Mouse (Mus musculus): ENCODE data around the gene Cpm.
"Not testable (repeated sequence)": the region's sequence is repeated elsewhere in the genome, so short reads cannot be mapped to it uniquely, and the experiment has no call there.

The Cpm gene

GRCm38 (mm10) chr10:117607051-117607803, 22.1 kb upstream of the Cpm start:
- in situ Hi-C loops (cut with MseI, MboI): no loop called here

DNA sequence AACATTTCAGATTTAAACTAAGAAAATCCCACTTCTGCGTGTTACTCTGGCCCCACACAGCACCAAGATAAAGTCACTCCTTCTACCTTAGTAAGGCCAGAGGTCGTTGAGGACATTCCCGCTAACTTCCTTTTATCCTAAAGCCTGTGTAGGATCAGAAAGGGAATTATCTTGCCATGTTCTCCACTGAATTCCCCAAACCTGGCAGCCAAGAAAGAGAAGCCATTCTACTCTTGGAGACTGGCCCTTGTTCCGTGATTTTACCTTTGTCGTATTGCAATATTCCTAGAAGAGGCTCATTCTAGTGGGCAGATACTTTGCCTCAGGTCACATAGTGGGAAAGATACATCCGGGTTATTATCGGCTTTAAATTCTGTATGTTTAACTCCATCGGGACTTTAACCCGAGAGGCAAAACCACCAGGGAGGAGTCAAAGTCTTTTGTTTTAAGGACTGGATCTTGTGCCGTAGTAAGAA, 21.5 kb upstream of the Cpm start:
- in situ Hi-C loops (cut with MseI, MboI): no loop called here

DNA sequence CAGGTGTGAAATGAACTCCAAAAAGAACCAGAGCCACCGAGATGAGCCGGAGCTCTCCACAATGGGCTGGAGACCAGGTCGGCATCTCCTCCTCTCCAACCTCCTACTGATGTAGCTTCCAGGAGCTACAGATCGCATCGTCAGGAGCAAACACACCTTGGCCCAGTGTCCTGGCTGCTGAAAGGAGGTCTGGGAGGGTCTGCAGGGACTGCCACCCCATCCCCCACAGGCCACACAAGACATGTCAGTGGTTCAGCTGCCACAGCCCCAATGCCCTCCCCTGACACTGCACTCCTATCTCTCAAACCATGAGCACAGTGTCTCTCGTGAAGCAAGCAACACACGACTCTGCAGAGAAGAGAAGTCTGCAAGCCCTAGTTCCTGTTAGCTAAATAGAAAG, 20.8 kb upstream of the Cpm start:
- in situ Hi-C loops (cut with MseI, MboI): no loop called here

DNA sequence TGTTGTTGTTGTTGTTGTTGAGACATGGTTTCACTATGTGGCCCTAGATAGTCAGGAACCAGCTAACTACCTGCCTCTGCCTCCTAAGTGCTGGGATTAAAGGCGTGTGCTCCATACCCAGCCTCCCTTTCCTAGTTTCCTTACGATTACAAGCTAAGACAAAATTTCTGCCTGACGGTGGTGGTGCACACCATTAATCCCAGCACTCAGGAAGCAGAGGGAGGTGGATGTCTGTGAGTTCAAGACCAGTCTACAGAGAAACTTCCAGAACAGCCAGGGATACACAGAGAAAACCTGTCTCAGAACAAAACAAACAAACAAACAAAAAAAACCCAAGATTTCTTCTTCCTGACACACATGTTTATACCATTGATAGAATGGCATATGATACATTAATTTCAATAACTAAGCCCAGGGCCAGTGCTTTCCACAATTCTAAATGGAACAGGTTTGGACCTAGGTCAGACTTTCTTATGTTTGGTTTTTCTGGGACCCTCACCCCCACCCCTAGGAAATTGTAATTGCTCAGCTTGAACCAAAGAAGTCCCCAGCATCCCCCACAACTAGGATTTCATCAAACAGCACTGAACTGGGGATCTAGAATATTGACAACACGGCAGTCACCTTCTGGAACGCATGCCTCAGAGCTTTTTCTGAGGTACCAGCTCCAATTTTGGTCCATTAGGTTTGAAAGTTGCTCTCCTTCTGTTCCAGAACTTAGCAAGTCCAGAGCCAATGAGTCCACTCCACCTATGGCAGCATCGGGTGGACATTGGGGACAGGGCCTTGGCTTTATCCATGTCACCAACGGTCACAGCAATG, 20.1 kb upstream of the Cpm start:
- in situ Hi-C loops (cut with MseI, MboI): no loop called here

GRCm38 (mm10) chr10:117609810-117610090, 19.6 kb upstream of the Cpm start:
- in situ Hi-C loops (cut with MseI, MboI): no loop called here

- in situ Hi-C loops (cut with MseI, MboI): no loop called here
Measured at GRCm38 (mm10) chr10:117610160-117610764, 19.0 kb upstream of the Cpm start.

- in situ Hi-C loops (cut with MseI, MboI): no loop called here
Measured at GRCm38 (mm10) chr10:117610794-117611384, 18.4 kb upstream of the Cpm start.

- in situ Hi-C loops (cut with MseI, MboI): no loop called here
Measured at GRCm38 (mm10) chr10:117611503-117611902, 17.8 kb upstream of the Cpm start.

GRCm38 (mm10) chr10:117611976-117612375, 17.3 kb upstream of the Cpm start:
- in situ Hi-C loops (cut with MseI, MboI): no loop called here

GRCm38 (mm10) chr10:117612621-117613584, 16.4 kb upstream of the Cpm start:
- in situ Hi-C loops (cut with MseI, MboI): no loop called here

GRCm38 (mm10) chr10:117613960-117614359, 15.3 kb upstream of the Cpm start:
- in situ Hi-C loops (cut with MseI, MboI): no loop called here

GRCm38 (mm10) chr10:117614387-117614786, 14.9 kb upstream of the Cpm start:
- in situ Hi-C loops (cut with MseI, MboI): no loop called here

GRCm38 (mm10) chr10:117615239-117615638, 14.1 kb upstream of the Cpm start:
- in situ Hi-C loops (cut with MseI, MboI): no loop called here

DNA sequence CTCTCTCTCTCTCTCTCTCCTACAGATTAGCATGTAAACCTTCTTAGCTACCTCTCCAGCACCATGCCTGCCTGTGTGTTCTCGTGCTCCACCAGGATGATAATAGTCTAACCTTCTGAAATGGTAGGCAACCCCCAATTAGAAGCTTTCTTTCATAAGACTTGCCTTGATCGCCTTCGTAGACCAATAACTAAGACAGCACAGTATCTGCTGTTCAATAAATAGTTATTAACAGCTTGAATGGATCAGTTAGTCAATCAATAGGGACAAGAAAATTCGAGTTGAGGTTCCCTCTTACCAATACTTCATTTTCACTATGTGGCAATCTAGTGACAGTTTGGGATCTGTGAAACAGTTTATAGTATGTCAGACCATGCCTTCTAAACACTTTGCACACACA, 13.6 kb upstream of the Cpm start:
- in situ Hi-C loops (cut with MseI, MboI): no loop called here

DNA sequence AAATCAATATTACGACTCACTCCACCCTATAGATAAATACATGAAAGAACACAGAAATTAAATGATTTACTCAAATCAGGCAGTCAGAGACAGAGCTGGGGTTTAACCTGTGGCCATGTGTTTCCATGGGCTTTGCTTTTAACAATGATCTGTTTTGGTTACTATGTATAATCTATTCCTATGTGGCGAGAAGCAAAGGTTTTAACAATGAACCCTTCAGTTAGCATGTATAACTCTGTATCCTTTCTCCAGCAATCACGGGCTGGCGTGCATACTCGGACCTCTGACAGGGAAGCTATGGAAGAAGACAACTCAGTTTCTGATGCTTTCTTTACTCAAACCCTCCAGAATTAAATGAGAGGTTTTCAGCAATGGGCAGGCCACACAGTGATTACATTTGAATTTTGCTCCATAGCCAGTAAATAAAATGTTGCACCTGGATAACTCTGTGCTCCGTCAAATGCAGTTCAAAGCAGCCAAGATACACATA, 13.1 kb upstream of the Cpm start:
- in situ Hi-C loops (cut with MseI, MboI): no loop called here

DNA sequence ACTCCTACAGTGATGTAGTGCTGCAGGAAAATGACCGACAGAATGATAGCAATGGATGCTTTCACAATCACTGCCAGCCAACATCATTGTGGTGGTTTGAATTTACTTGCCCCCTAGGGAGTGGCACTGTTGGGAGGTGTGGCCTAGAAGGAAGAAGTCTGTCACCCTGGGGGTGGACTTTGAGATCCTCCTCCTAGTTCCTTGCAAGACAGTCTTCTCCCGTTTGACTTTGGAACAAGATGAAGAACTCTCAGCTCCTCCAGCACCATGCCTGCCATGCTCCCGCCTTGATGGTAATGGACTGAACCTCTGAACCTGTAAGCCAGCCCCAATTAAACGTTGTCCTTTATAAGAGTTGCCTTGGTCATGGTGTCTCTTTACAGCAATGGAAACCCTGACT, 12.5 kb upstream of the Cpm start:
- in situ Hi-C loops (cut with MseI, MboI): not testable (repeated sequence)

GRCm38 (mm10) chr10:117617568-117618345, 11.5 kb upstream of the Cpm start:
- in situ Hi-C loops (cut with MseI, MboI): no loop called here

DNA sequence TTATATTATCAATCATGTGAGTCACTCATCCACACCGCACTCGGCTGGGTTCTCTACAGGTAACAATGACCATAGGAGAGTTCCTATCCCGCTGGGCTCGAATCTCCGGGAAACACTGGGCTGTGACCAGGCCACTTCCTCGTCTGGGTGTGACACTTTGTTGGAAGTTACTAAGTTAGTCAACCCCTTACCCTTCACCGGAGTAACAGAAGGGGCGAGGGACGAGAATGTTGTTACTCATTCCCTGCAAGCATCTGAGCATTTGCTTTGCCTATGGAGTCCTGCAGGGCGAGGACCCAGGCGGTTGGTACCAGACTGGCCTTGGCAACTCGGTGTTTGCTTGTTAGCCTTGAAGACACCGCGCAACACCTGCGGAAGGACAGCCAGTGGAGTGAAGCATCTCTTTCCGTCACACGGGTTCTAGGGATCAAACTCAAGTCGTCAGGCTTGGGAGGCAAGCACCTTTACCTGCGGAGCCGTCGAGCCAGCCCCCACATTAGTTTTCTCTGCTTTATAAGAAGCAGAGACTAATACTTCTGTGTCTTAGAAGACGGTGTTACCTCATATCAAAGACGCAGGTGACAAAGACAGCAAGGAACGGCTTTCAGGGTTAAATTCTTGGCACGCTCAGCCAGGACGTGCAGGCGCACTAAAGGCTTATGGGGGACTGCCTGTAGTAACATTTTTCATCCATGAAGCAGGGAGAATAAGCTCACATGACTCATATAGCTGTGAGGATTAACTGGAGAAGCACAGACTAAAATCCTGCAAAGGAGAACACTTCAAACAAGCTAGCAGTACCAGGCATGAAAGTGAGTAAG, 10.0 kb upstream of the Cpm start:
- in situ Hi-C loops (cut with MseI, MboI): no loop called here

DNA sequence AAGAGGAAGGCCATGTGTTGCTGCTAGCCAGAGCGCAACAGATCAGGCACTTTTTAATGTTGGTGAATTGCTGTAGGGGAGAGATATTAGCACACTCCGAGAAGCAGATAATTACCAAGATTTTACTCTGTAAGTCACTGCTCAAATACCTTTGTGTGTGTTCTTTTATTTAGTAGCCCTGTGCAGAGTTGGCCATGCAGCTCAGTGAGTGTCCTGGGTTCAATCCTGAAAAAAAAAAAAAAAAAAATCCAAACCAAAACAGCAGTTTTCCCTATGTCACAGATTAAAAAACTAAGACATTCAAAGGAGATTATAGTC, 9.5 kb upstream of the Cpm start:
- in situ Hi-C loops (cut with MseI, MboI): no loop called here

DNA sequence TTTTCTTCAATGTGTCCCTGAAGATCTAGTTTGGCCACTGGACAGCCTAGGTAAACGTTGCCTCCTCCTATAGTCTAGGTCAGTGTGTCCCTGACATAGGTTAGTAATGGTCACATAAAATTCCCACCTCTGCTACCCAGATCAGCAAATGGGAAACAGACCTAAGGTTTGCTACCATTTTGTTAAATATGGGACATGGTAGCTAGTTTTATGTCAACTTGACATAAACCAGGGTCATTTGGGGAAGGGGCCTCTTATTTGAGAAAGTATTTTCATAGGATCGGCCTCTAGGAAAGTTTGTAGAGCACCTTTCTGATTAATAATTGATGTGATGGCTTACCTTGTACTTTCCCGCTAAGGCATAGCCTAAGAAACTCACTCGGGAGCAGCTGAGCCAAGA, 8.8 kb upstream of the Cpm start:
- in situ Hi-C loops (cut with MseI, MboI): no loop called here
